Mouse (Mus musculus) myocyte (in vitro differentiated cells): ENCODE results near the gene Plxnb2. TPM values are rescaled to one million over a fixed set of nuclear protein-coding genes. Genes with fewer than 3 reads are reported as not detected.

Source experiments
- H3K27me3 ChIP-seq: one replicate; pipeline ENCODE4 v1.6.1; 2011; ENCODE audit not compliant: control insufficient read depth, insufficient read depth, insufficient read length
- H3K36me3 ChIP-seq: one replicate; pipeline ENCODE4 v1.6.1; 2011; ENCODE audit not compliant: control insufficient read depth, insufficient read depth
- H3K4me2 ChIP-seq: one replicate; pipeline ENCODE4 v1.6.1; 2011; ENCODE audit warnings: low read depth, control low read depth
- H3K4me3 ChIP-seq: one replicate; pipeline ENCODE4 v1.5.1; 2011; ENCODE audit warnings: mild to moderate bottlenecking, control low read depth, moderate library complexity
- H3K79me2 ChIP-seq: one replicate; pipeline ENCODE4 v1.6.1; 2011; ENCODE audit not compliant: control insufficient read depth, insufficient read depth
- H3ac ChIP-seq: one replicate; pipeline ENCODE4 v1.6.1; 2011; ENCODE audit not compliant: control insufficient read depth, insufficient read length
- CEBPB ChIP-seq: IDR thresholded peaks from 2 replicates; pipeline ENCODE4 v1.6.1; 2011; ENCODE audit warnings: mild to moderate bottlenecking, moderate library complexity; ENCODE audit not compliant: poor library complexity, insufficient read depth, severe bottlenecking
- E2F4 ChIP-seq: IDR thresholded peaks from one replicate; pipeline ENCODE4 v1.6.1; 2011; ENCODE audit warnings: mild to moderate bottlenecking, control low read depth, moderate library complexity; ENCODE audit not compliant: insufficient read depth
- MAX ChIP-seq: IDR thresholded peaks from one replicate; pipeline ENCODE4 v1.6.1; 2011; ENCODE audit warnings: low read depth, mild to moderate bottlenecking, control low read depth
- MYOD1 ChIP-seq, 3 experiments: IDR thresholded peaks; one replicate each; pipeline ENCODE4 v1.6.1; 2011; ENCODE audit warnings: control low read depth in 2 of 3, low read depth in 2 of 3, mild to moderate bottlenecking in 2 of 3, moderate library complexity in 1 of 3; ENCODE audit not compliant: insufficient read length in 2 of 3, control insufficient read depth in 1 of 3
- MYOG ChIP-seq, 3 experiments: IDR thresholded peaks; one replicate each; pipeline ENCODE4 v1.6.1; 2011; ENCODE audit warnings: control low read depth in 2 of 3, low read depth in 2 of 3, mild to moderate bottlenecking in 2 of 3; ENCODE audit not compliant: insufficient read length in 2 of 3, control insufficient read depth in 1 of 3, insufficient read depth in 1 of 3
- POLR2A ChIP-seq: IDR thresholded peaks from one replicate; pipeline ENCODE4 v1.6.1; 2011; ENCODE audit warnings: low read depth, mild to moderate bottlenecking, control low read depth, moderate library complexity; ENCODE audit not compliant: insufficient read length
- POLR2AphosphoS2 ChIP-seq: IDR thresholded peaks from one replicate; pipeline ENCODE4 v1.6.1; 2011; ENCODE audit warnings: low read depth, control low read depth; ENCODE audit not compliant: insufficient read length
- REST ChIP-seq: IDR thresholded peaks from one replicate; pipeline ENCODE4 v1.6.1; 2011; ENCODE audit warnings: mild to moderate bottlenecking, control low read depth, moderate library complexity; ENCODE audit not compliant: insufficient read depth, insufficient read length
- SRF ChIP-seq: IDR thresholded peaks from one replicate; pipeline ENCODE4 v1.6.1; 2011; ENCODE audit warnings: low read depth; ENCODE audit not compliant: control insufficient read depth, insufficient read length
- TCF12 ChIP-seq: IDR thresholded peaks from one replicate; pipeline ENCODE4 v1.6.1; 2011; ENCODE audit warnings: mild to moderate bottlenecking, control low read depth; ENCODE audit not compliant: poor library complexity, insufficient read depth, severe bottlenecking
- TCF3 ChIP-seq: IDR thresholded peaks from one replicate; pipeline ENCODE4 v1.6.1; 2011; ENCODE audit warnings: low read depth, control low read depth; ENCODE audit not compliant: insufficient read length
- USF1 ChIP-seq: IDR thresholded peaks from one replicate; pipeline ENCODE4 v1.6.1; 2011; ENCODE audit warnings: low read depth, mild to moderate bottlenecking, control low read depth, moderate library complexity
- polyA plus RNA-seq: library from polyadenylated mRNA; unstranded; fragments of >200 nt; fragmentation: generic; extraction: Trizol; gene quantifications from one replicate; pipeline ENCODE4 v1.2.1, GENCODE M21; 2012; ENCODE audit warnings: missing spikeins

The Plxnb2 gene
- polyA plus RNA-seq, 1 experiment: 278 TPM

- Histone ChIP-seq H3K4me3 (peak overlapping the region; percentile 30), H3K4me2 (peak overlapping the region; percentile 74), H3K27me3 (no peaks in the 10 kb centered on the region), H3K36me3 (no peaks in the 10 kb centered on the region), H3ac (peak overlapping the region; percentile 29), H3K79me2 (no peaks in the 10 kb centered on the region)
- no peak for TF ChIP-seq POLR2AphosphoS2
- no peak for TF ChIP-seq MAX
- TF ChIP-seq MYOG (IDR thresholded peaks at IDR 0.05; ENCODE audit: control insufficient read depth in 1 of 3, insufficient read depth in 1 of 3, insufficient read length in 2 of 3, low read depth in 2 of 3): no peak
- no peak for TF ChIP-seq TCF12
- no peak for TF ChIP-seq SRF
- TF ChIP-seq CEBPB: no peak
- TF ChIP-seq POLR2A: no peak
- no peak for TF ChIP-seq MYOD1 (IDR thresholded peaks at IDR 0.05; ENCODE audit: control insufficient read depth in 1 of 3, insufficient read length in 2 of 3, low read depth in 2 of 3)
- no peak for TF ChIP-seq TCF3
- TF ChIP-seq REST: no peak
- TF ChIP-seq USF1: no peak
- TF ChIP-seq E2F4: no peak
These were observed 31.9 kb downstream of the Plxnb2 start for GRCm38 (mm10) chr15:89148496-89149270.

- H3K27me3 ChIP-seq: no peaks in the 10 kb centered on the region
- TF ChIP-seq CEBPB: no peak
- TF ChIP-seq E2F4: no peak
- TF ChIP-seq REST: no peak
- no peak for TF ChIP-seq MYOD1 (IDR thresholded peaks at IDR 0.05; ENCODE audit: control insufficient read depth in 1 of 3, insufficient read length in 2 of 3, low read depth in 2 of 3)
- no peak for TF ChIP-seq SRF
- no peak for TF ChIP-seq USF1
- no peak for TF ChIP-seq MYOG (IDR thresholded peaks at IDR 0.05; ENCODE audit: control insufficient read depth in 1 of 3, insufficient read depth in 1 of 3, insufficient read length in 2 of 3, low read depth in 2 of 3)
- TF ChIP-seq POLR2A: no peak
- no peak for TF ChIP-seq TCF12
- no peak for TF ChIP-seq POLR2AphosphoS2
- TF ChIP-seq TCF3: no peak
- TF ChIP-seq MAX: no peak
- H3K36me3 ChIP-seq: no peaks in the 10 kb centered on the region
- no peaks in the 10 kb centered on the region for H3K79me2 ChIP-seq
- H3K4me3 ChIP-seq: peak overlapping the region; percentile 30
- H3K4me2 ChIP-seq: peak overlapping the region; percentile 74
- no peak overlapping the region for H3ac ChIP-seq
These were observed 32.7 kb downstream of the Plxnb2 start for GRCm38 (mm10) chr15:89147895-89148294.

GRCm38 (mm10) chr15:89147456-89147855 is 33.1 kb downstream of the Plxnb2 start:
- Histone ChIP-seq H3K36me3 (no peaks in the 10 kb centered on the region), H3K27me3 (no peaks in the 10 kb centered on the region), H3ac (no peak overlapping the region), H3K4me2 (no peak overlapping the region), H3K79me2 (no peaks in the 10 kb centered on the region), H3K4me3 (no peak overlapping the region)
- TF ChIP-seq MYOD1 (IDR thresholded peaks at IDR 0.05; ENCODE audit: control insufficient read depth in 1 of 3, insufficient read length in 2 of 3, low read depth in 2 of 3) (no peak), REST (no peak), TCF12 (no peak), MAX (no peak), TCF3 (no peak), POLR2A (no peak), SRF (no peak), MYOG (IDR thresholded peaks at IDR 0.05; ENCODE audit: control insufficient read depth in 1 of 3, insufficient read depth in 1 of 3, insufficient read length in 2 of 3, low read depth in 2 of 3) (no peak), POLR2AphosphoS2 (no peak)

- H3K4me3 ChIP-seq: no peak overlapping the region
- no peak for TF ChIP-seq MYOD1 (IDR thresholded peaks at IDR 0.05; ENCODE audit: control insufficient read depth in 1 of 3, insufficient read length in 2 of 3, low read depth in 2 of 3)
- no peak for TF ChIP-seq REST
- TF ChIP-seq E2F4: no peak
- TF ChIP-seq CEBPB: no peak
- TF ChIP-seq MAX: no peak
- TF ChIP-seq TCF12: no peak
- TF ChIP-seq SRF: no peak
- TF ChIP-seq USF1: no peak
- TF ChIP-seq POLR2AphosphoS2: no peak
- no peak for TF ChIP-seq POLR2A
- no peak overlapping the region for H3K4me2 ChIP-seq
- no peaks in the 10 kb centered on the region for H3K79me2 ChIP-seq
- no peak overlapping the region for H3ac ChIP-seq
- no peaks in the 10 kb centered on the region for H3K36me3 ChIP-seq
- H3K27me3 ChIP-seq: no peaks in the 10 kb centered on the region
These were observed 33.6 kb downstream of the Plxnb2 start for GRCm38 (mm10) chr15:89147024-89147423.
